Mouse (Mus musculus) gastrocnemius, postnatal 25 days (tissue): ENCODE measurements around the gene Mrtfb. TPM values are rescaled to one million over a fixed set of nuclear protein-coding genes. Genes with fewer than 3 reads are reported as not detected.

Experiments used
- microRNA-seq, 2 experiments: library from miRNA; unstranded; fragments of <30 nt; microRNA quantifications; one replicate each; pipeline ENCODE4 v1.2.0; 2021; ENCODE audit warnings: borderline replicate concordance in 2 of 2
- total RNA-seq, 2 experiments: library from RNA; stranded (reverse); gene quantifications; 1 replicate in 1 of 2; 2 replicates in 1 of 2; pipeline ENCODE4 v1.2.3; 2021

The Mrtfb gene
- total RNA-seq, 2 experiments from 2014 or later, result 18.8 to 20.7 TPM

Small RNA genes lying within 50 kb of the gene (microRNA-seq; reads per million reads assigned to microRNA genes)
- gene Mir193b (236 to 238 reads per million in 2 experiments), gene Mir365-1 (1.5 to 3.2 reads per million in 2 experiments)

Other genes with a start within 250 kb of the Mrtfb start
- 1 to 10 TPM; 5.3 to 5.4 TPM for gene Ercc4, start 146.8 kb upstream of the Mrtfb start, total RNA-seq